Comparison of ENCODE assay signal across 30 mouse cellular contexts in genomic region chr15:8565416-8565815, GRCm38 (mm10). TPM values are rescaled to one million over a fixed set of nuclear protein-coding genes. Genes with fewer than 3 reads are reported as not detected.
"Had no signal": no experiment of that assay in that cellular context is flagged by ENCODE, and none has a peak within 500 bp of the region (broad histone marks: within the 10 kb centered on the region; RNA-seq: fewer than 3 reads in every experiment).

No protein-coding gene starts in this region.

- DNase-seq: gastrocnemius, adult 2 months; gastrocnemius, postnatal 10 days; gastrocnemius, postnatal 25 days; heart, adult 18-20 months; heart, postnatal 10 days; heart, postnatal 4 days; kidney, adult 18-20 months; kidney, adult 8-10 months; kidney, postnatal 10 days; kidney, postnatal 25 days; kidney, postnatal 4 days; liver; liver, embryonic 13.5 days had no signal

- H3K4me2 ChIP-seq: heart, embryonic 12.5 days; hindbrain, embryonic 13.5 days; hindbrain, embryonic 15.5 days; intestine, embryonic 15.5 days; limb, embryonic 12.5 days; liver, embryonic 13.5 days had no signal

- H3K9me3 ChIP-seq: heart, embryonic 10.5 days; heart, embryonic 12.5 days; hindbrain, embryonic 10.5 days; hindbrain, embryonic 13.5 days; hindbrain, embryonic 15.5 days; intestine, embryonic 15.5 days; limb, embryonic 10.5 days; limb, embryonic 12.5 days; liver, embryonic 13.5 days had no signal

- H3K4me1 ChIP-seq: intestine, embryonic 15.5 days had no signal

- H3K4me3 ChIP-seq: gastrocnemius, adult 2 months; heart, embryonic 10.5 days; heart, embryonic 12.5 days; hindbrain, embryonic 10.5 days; hindbrain, embryonic 13.5 days; hindbrain, embryonic 15.5 days; intestine, embryonic 15.5 days; layer of hippocampus, adult 2 months; left cerebral cortex, adult 2 months; limb, embryonic 10.5 days; limb, embryonic 12.5 days; liver, embryonic 13.5 days had no signal

- H3K27me3 ChIP-seq: intestine, embryonic 15.5 days had no signal

- H3K9ac ChIP-seq: heart, embryonic 12.5 days; hindbrain, embryonic 13.5 days; hindbrain, embryonic 15.5 days; intestine, embryonic 15.5 days; limb, embryonic 12.5 days; liver, embryonic 13.5 days had no signal

- H3K27ac ChIP-seq: gastrocnemius, adult 2 months; heart, embryonic 10.5 days; hindbrain, embryonic 10.5 days; hindbrain, embryonic 13.5 days; hindbrain, embryonic 15.5 days; intestine, embryonic 15.5 days; layer of hippocampus, adult 2 months; left cerebral cortex, adult 2 months; limb, embryonic 10.5 days; limb, embryonic 12.5 days; liver, embryonic 13.5 days had no signal

- H3K36me3 ChIP-seq: heart, embryonic 10.5 days; heart, embryonic 12.5 days; hindbrain, embryonic 10.5 days; hindbrain, embryonic 13.5 days; hindbrain, embryonic 15.5 days; intestine, embryonic 15.5 days; limb, embryonic 10.5 days; limb, embryonic 12.5 days; liver, embryonic 13.5 days had no signal

- ATAC-seq: inflammation-experienced regulatory T-cells, adult 6 months; intestine, embryonic 15.5 days; intestine, postnatal 0 days had no signal

RNA-seq across cellular contexts. Expression of gene Gm2310, which starts 45.7 kb away (rescaled TPM):
- polyA plus RNA-seq: heart, embryonic 10.5 days; heart, embryonic 12.5 days; heart, embryonic 14.5 days; heart, embryonic 16.5 days; hindbrain, embryonic 10.5 days; hindbrain, embryonic 13.5 days; hindbrain, embryonic 15.5 days; intestine, embryonic 15.5 days; intestine, postnatal 0 days; kidney, embryonic 14.5 days; kidney, embryonic 16.5 days; limb, embryonic 10.5 days; limb, embryonic 12.5 days; limb, embryonic 14.5 days; liver, embryonic 13.5 days had no signal
